Mouse (Mus musculus) heart, embryonic 16.5 days (tissue): ENCODE results near the gene Efl1. TPM values are rescaled to one million over a fixed set of nuclear protein-coding genes. Genes with fewer than 3 reads are reported as not detected.
"Not testable (repeated sequence)": the region's sequence is repeated elsewhere in the genome, so short reads cannot be mapped to it uniquely, and the experiment has no call there.

ENCODE experiments used
- ATAC-seq: fragments of 200-750 bp; cut with Nextera tagmentation; replicated peaks from 2 replicates; pipeline ENCODE4 v1.8.0; 2017; ENCODE audit warnings: moderate number of reproducible peaks; ENCODE audit not compliant: insufficient read depth, low FRiP score; ENCODE audit errors: extremely low read depth
- H3K27ac ChIP-seq: fragments of 300-500 bp; sonication (generic); 2 replicates; pipeline ENCODE4 v1.5.1; 2014; ENCODE audit warnings: mild to moderate bottlenecking, low read length, control low read depth, moderate library complexity
- H3K27me3 ChIP-seq: fragments of 300-500 bp; sonication (generic); 2 replicates; pipeline ENCODE4 v1.6.1; 2014; ENCODE audit warnings: low read length, mixed read lengths; ENCODE audit not compliant: control insufficient read depth, insufficient read depth
- H3K36me3 ChIP-seq: fragments of 300-500 bp; sonication (generic); 2 replicates; pipeline ENCODE4 v1.6.1; 2014; ENCODE audit not compliant: control insufficient read depth, insufficient read depth
- H3K4me1 ChIP-seq: fragments of 300-500 bp; sonication (generic); 2 replicates; pipeline ENCODE4 v1.6.1; 2014; ENCODE audit warnings: low read length, mixed read lengths; ENCODE audit not compliant: control insufficient read depth, insufficient read depth
- H3K4me2 ChIP-seq: fragments of 300-500 bp; sonication (generic); 2 replicates; pipeline ENCODE4 v1.6.1; 2014; ENCODE audit warnings: low read depth, mild to moderate bottlenecking, control low read depth, low read length
- H3K4me3 ChIP-seq: fragments of 300-500 bp; sonication (generic); 2 replicates; pipeline ENCODE4 v1.5.1; 2014; ENCODE audit warnings: mild to moderate bottlenecking, control low read depth, low read length
- H3K9ac ChIP-seq: fragments of 300-500 bp; sonication (generic); 2 replicates; pipeline ENCODE4 v1.6.1; 2014; ENCODE audit warnings: low read length, control low read depth
- H3K9me3 ChIP-seq: fragments of 300-500 bp; sonication (generic); replicated peaks from 2 replicates; pipeline ENCODE4 v1.6.1; 2016; ENCODE audit warnings: low read length; ENCODE audit not compliant: control insufficient read depth
- WGBS: fragments of 180-500 bp; shearing (Covaris S2); extraction: QIAGEN DNeasy Blood & Tissue Kit; methylation state at CpG from one replicate; pipeline ENCODE4 v1.1.7; 2014; 5-methylcytosine and 5-hydroxymethylcytosine counted together
- polyA plus RNA-seq: library from polyadenylated mRNA; unstranded; fragments of >200 nt; fragmentation: Nextera tagmentation; extraction: Ambion mirVana; gene quantifications from 2 replicates; pipeline ENCODE4 v1.2.1, GENCODE M21; 2015

Efl1 gene
- polyA plus RNA-seq, 1 experiment from 2014 or later, result 15.0 TPM

DNA sequence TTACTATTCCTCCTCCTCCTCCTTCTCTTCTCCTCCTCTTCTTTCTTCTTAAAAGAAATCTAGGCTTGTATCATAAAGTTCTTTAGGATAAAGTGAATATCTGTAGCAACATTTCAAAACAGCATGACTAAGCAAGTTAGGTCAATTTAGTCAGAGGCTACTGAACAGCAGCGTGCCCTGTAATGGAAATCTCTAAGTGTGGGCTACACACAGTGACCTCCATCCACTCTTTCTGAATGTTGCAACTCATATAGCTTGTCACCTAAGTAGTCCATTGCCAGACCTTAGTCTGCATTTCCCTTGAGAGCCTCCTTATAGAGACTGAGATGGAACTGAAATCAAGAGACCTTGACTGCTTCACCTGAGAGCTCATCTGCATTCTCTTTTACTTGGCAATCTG, 116.5 kb downstream of the Efl1 start:
- Histone ChIP-seq H3K4me2 (no peak overlapping the region), H3K4me3 (no peak overlapping the region), H3K9me3 (no peaks in the 10 kb centered on the region), H3K4me1 (no peaks in the 10 kb centered on the region), H3K36me3 (peaks cover 11% of the 10 kb centered on the region; the same call in 1 of the 2 replicates), H3K9ac (no peak overlapping the region), H3K27me3 (no peaks in the 10 kb centered on the region), H3K27ac (no peak overlapping the region)
- 84% methylated on average over 1 of the region's 1 CpGs for WGBS
- ATAC-seq, result no peak

DNA sequence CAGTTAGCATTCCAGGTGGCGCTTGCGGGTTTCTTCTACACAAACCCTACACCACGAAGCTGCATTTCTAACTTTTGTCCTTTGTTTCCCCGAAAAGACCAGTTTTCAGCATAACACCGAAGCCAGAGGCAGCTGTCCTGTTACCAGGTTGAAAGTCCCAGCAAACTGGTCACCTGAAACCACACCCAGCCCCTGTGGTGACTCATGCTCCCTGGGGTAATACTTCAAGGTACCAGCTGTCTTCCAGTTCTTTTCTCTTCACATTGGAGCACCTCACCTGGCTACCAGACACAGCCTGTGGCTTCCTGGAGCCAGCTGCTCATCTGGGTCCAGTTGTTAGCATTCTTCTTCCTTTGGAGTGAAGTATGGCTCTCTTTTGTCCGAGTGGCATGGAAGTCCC, 118.2 kb downstream of the Efl1 start:
- 86% methylated on average over 6 of the region's 6 CpGs for WGBS

DNA sequence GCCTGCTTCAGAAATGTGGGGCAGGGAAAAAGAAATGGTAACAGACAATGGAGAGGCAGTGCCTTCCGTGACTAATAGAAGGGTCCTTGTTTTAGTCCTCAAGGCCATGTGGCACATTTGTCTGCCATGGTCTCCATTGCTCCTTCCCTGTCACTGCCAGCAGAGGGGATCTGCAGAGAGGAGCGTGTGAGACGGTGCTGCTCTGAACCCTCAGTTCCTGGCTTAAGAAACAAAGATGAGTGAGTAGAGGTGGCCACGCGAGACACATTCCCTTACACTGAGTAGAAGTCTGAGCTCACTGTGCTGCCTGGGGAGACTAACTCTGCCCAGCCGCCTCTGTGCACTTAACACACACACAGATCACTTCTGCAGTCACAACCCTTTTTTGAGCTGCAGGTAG, 121.8 kb downstream of the Efl1 start:
- H3K4me1 ChIP-seq, result peaks cover 13% of the 10 kb centered on the region
- WGBS, result 70% methylated on average over 6 of the region's 6 CpGs
- peaks cover 3% of the 10 kb centered on the region; the same call in 1 of the 2 replicates for H3K9me3 ChIP-seq
- H3K4me3 ChIP-seq, result no peak overlapping the region
- H3K27ac ChIP-seq, result no peak overlapping the region
- no peak for ATAC-seq
- H3K9ac ChIP-seq, result no peak overlapping the region
- H3K27me3 ChIP-seq, result no peaks in the 10 kb centered on the region
- H3K36me3 ChIP-seq, result no peaks in the 10 kb centered on the region
- H3K4me2 ChIP-seq, result no peak overlapping the region

More for the DNA sequence above, 118.2 kb downstream of the Efl1 start:
- Histone ChIP-seq H3K4me3 (no peak overlapping the region), H3K9me3 (peaks cover 3% of the 10 kb centered on the region; the same call in 1 of the 2 replicates), H3K27me3 (no peaks in the 10 kb centered on the region), H3K9ac (no peak overlapping the region), H3K27ac (no peak overlapping the region), H3K36me3 (peaks cover 11% of the 10 kb centered on the region; the same call in 1 of the 2 replicates), H3K4me2 (no peak overlapping the region), H3K4me1 (no peaks in the 10 kb centered on the region)
- no peak for ATAC-seq

DNA sequence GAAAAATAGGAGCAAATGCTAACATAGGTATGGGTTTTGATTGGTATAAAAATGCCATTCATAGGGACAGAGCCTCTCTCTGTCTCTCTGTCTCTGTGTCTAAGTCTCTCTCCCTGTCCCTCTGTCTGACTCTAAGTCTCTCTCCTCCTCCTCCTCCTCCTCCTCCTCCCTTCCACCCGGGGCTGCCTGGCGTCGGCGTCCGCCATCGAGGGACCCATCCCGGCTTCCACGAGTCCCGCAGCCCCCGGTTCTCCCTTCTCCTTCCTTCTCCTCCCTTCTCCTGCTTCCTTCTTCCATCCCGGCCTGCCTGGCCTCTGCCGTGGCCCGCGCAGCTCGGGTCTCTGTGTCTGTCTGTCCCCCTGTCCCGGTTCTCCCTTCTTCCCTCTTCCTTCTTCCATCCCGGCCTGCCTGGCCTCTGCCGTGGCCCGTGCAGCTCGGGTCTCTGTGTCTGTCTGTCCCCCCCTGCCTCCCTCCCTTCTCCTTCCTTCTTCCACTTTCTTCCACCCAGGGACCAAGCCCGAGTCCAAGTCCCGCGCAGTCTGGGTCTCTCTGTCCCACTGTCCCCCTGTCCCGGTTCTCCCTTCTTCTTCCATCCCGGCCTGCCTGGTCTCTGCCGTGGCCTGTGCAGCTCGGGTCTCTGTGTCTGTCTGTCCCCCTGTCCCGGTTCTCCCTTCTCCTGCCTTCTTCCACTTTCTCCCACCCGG, 122.7 kb downstream of the Efl1 start:
- 79% methylated on average over 27 of the region's 29 CpGs for WGBS
- ATAC-seq, result peak; percentile 80
- H3K9ac ChIP-seq, H3K27ac ChIP-seq, H3K27me3 ChIP-seq, H3K4me2 ChIP-seq, H3K36me3 ChIP-seq, H3K4me3 ChIP-seq, H3K9me3 ChIP-seq: not testable (repeated sequence)
- peaks cover 13% of the 10 kb centered on the region for H3K4me1 ChIP-seq

DNA sequence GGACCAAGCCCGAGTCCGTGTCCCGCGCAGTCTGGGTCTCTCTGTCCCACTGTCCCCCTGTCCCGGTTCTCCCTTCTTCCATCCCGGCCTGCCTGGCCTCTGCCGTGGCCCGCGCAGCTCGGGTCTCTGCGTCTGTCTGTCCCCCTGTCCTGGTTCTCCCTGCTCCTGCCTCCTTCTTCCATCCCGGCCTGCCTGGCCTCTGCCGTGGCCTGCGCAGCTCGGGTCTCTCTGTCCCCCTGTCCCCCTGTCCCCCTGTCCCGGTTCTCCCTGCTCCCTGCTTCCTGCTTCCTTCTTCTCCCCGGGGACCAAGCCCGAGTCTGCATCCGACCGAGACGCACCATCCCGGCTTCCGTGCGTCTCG, 123.2 kb downstream of the Efl1 start:
- H3K4me1 ChIP-seq, result peaks cover 13% of the 10 kb centered on the region
- H3K36me3 ChIP-seq, H3K4me2 ChIP-seq, H3K9me3 ChIP-seq, H3K27ac ChIP-seq, H3K9ac ChIP-seq, H3K27me3 ChIP-seq, H3K4me3 ChIP-seq, ATAC-seq: not testable (repeated sequence)
- WGBS, result 83% methylated on average over 25 of the region's 25 CpGs

DNA sequence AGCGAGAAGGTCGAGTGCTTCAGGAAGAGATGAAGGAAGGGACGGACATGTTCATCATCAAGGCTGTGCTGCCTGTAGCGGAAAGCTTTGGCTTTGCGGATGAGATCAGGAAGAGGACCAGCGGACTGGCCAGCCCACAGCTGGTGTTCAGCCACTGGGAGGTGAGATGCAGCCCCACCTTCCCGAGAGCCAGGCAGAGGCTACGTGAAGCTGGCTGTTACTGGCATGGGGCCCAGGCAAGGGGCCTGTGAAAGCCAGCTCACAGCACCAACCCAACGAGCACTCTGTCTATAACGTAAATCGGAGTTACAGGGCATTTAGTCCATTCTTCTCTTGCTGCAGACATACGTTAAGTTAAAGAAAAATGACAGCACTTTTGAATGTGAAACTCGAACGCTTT, 124.1 kb downstream of the Efl1 start:
- Histone ChIP-seq H3K4me2 (no peak overlapping the region), H3K4me1 (peaks cover 13% of the 10 kb centered on the region), H3K4me3 (no peak overlapping the region), H3K27me3 (no peaks in the 10 kb centered on the region), H3K9ac (no peak overlapping the region; the same call in 1 of the 2 replicates), H3K36me3 (peaks cover 4% of the 10 kb centered on the region; the same call in 1 of the 2 replicates), H3K27ac (peak overlapping the region; percentile 56), H3K9me3 (peaks cover 3% of the 10 kb centered on the region; the same call in 1 of the 2 replicates)
- 45% methylated on average over 14 of the region's 14 CpGs for WGBS
- ATAC-seq, result peak; percentile 84

DNA sequence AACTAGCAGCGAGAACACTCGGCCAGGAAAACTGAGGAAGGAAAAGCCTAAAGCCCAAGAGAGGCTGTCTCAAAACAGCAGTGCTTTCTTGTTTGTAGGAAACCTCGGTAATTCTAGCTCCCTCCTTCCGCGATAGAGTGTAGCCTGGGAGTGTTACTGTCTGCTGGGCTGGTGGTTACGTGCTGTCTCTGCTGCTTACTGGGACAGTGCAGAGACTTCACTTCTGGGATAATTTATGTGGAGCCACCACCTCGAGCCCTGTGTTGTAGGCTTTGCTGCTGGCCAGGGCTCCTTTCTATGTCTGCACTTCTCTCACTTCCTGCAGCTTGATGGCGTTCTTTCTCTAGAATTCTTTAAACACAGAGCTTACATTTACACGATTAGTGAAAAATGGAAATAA, 124.7 kb downstream of the Efl1 start:
- H3K4me3 ChIP-seq, result no peak overlapping the region
- H3K9me3 ChIP-seq, result peaks cover 3% of the 10 kb centered on the region; the same call in 1 of the 2 replicates
- no peak; the same call in 1 of the 2 replicates for ATAC-seq
- H3K27ac ChIP-seq, result peak overlapping the region; percentile 56
- no peak overlapping the region for H3K4me2 ChIP-seq
- no peaks in the 10 kb centered on the region for H3K27me3 ChIP-seq
- peaks cover 4% of the 10 kb centered on the region; the same call in 1 of the 2 replicates for H3K36me3 ChIP-seq
- peaks cover 13% of the 10 kb centered on the region for H3K4me1 ChIP-seq
- 59% methylated on average over 9 of the region's 9 CpGs for WGBS
- no peak overlapping the region; the same call in 1 of the 2 replicates for H3K9ac ChIP-seq

DNA sequence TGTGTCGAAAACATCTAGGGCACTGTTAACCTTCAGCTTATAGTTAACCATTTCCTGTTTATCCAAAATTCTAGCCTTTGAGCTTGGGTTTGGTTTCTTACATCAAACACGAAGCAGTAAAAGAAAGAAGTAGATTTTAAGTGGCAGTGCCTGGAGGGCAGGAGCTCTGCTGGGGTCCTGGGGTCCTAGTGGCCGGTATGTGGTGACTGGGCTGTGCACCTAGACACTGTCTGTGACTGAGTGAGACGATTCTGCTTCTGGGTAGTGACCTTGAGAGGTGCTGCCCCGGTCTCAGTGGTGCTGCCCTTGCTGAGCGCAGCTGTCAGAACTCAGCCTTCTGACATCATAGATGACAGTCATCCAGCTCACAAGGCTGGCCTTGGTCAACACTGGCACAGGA, 125.5 kb downstream of the Efl1 start:
- no peak overlapping the region for H3K9ac ChIP-seq
- peaks cover 4% of the 10 kb centered on the region; the same call in 1 of the 2 replicates for H3K36me3 ChIP-seq
- H3K4me1 ChIP-seq, result peaks cover 13% of the 10 kb centered on the region
- WGBS, result 75% methylated on average over 6 of the region's 6 CpGs
- H3K9me3 ChIP-seq, result peaks cover 3% of the 10 kb centered on the region; the same call in 1 of the 2 replicates
- H3K27me3 ChIP-seq, result no peaks in the 10 kb centered on the region
- no peak overlapping the region for H3K27ac ChIP-seq
- ATAC-seq, result no peak
- no peak overlapping the region for H3K4me3 ChIP-seq
- no peak overlapping the region for H3K4me2 ChIP-seq

DNA sequence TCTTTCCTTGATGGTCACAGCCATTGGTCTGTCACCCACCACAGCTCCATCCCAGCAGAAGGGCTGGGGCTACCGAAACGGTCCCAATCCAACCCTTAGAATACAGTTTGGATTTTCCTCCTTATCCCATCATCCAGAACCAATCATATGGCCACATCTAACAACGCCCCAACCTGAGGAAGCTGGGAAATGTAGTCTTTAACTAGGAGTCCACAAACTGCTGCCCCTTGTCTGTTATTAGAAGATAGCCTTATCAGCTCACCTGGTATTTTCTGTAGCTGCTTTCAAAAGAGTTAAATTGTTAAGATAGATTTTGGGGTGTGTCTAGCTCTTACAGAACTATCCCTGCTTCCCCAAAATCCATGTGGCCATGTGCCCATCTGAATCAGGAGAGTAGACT, 126.7 kb downstream of the Efl1 start:
- Histone ChIP-seq H3K4me3 (no peak overlapping the region), H3K4me2 (no peak overlapping the region), H3K9me3 (peaks cover 3% of the 10 kb centered on the region; the same call in 1 of the 2 replicates), H3K27ac (no peak overlapping the region), H3K36me3 (peaks cover 4% of the 10 kb centered on the region; the same call in 1 of the 2 replicates), H3K9ac (no peak overlapping the region), H3K4me1 (peaks cover 13% of the 10 kb centered on the region), H3K27me3 (no peaks in the 10 kb centered on the region)
- WGBS, result 89% methylated on average over 3 of the region's 3 CpGs
- no peak for ATAC-seq
